Mouse (Mus musculus) urinary bladder, postnatal 14 days (tissue): ENCODE data around the gene Haghl.
"Not testable (repeated sequence)": the region's sequence is repeated elsewhere in the genome, so short reads cannot be mapped to it uniquely, and the experiment has no call there.

Source experiments
- DNase-seq: peaks from one replicate; pipeline ENCODE4 v3.0.0; 2021; ENCODE audit warnings: low spot score

Gene Haghl

DNA sequence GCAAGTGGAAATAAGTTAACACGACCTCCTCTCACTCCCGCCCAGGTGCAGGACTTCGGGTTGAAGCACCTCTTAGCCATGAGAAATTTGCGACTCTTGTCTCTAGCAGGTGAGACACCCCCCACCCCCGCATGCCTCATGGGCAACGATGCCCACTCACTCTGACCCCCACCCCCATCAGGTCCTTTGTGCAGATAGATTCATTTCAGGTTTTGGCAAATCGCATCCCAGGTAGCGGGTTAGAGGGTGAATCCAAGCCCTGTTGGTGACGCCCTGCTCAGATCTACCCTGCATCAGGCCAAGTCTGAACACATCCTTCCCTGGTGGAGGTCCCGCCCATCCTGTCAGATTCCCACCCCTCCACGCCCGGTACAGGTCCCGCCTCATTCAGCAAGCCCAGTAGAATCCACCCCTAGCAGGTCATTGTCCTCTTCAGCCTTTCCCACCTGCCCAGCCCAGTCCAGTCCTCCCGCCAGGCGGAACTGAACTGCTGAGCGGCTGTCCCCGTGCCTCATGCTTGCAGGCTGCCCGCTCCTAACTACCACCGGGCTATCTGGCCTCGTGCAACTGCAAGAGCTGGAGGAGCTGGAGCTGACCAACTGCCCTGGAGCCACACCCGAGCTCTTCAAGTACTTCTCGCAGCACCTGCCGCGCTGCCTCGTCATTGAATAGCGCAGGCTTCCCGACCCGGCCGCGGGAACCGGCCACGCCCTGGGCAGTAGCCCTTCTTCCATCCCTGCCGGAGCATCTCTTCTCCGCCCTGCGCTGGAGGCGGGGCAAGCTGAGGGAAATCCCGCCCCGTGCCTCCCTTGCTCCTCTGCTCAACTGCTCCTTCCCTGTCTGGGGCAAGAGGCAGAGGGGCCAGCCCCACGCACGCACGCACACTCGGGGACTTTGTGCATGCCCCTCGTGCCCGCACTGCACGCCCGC lies 33.6 kb upstream of the Haghl start:
- DNase-seq, result no peak

DNA sequence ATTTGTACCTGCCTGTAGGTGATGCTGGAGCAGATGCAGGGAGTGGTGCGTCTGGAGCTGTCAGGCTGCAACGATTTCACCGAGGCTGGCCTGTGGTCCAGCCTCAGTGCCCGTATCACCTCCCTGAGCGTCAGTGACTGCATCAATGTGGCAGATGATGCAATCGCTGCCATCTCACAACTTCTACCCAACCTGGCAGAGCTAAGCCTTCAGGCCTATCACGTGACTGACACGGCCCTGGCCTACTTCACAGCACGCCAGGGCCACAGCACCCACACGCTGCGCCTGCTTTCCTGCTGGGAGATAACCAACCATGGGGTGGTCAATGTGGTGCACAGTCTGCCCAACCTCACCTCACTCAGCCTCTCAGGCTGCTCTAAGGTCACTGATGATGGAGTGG lies 32.2 kb upstream of the Haghl start:
- DNase-seq, result no peak

DNA sequence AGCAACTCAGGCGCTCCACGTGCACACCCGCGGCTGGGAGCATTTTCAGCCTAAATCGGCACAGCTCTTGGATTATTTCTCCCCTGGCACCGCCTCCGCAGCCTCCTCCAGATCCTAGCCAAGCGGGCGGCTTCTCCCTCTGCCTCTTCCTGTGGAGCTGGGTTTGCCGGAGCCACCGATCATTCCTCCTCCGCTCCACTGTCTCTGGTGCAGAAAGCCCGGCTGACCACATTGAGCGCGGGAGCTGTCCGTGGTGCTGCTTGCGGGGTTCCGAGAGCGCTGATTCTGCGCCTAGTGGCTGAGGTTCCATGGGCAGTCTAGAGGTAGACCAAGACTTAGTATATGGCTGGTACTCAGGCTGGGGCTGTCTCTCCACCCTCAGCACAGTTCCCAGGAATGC lies 28.0 kb upstream of the Haghl start:
- DNase-seq, result peak; percentile 87

- no peak for DNase-seq
These were observed 25.4 kb upstream of the Haghl start for GRCm38 (mm10) chr17:25810890-25811289.

GRCm38 (mm10) chr17:25809606-25810340 lies 24.3 kb upstream of the Haghl start:
- DNase-seq, result no peak

- peak; percentile 70 for DNase-seq
These were observed 23.5 kb upstream of the Haghl start, which contains the start of gene Fbxl16 for GRCm38 (mm10) chr17:25808789-25809605. Fbxl16 (plus strand) TSS chr17:25809085.

GRCm38 (mm10) chr17:25808028-25808427 lies 22.6 kb upstream of the Haghl start:
- no peak for DNase-seq

DNA sequence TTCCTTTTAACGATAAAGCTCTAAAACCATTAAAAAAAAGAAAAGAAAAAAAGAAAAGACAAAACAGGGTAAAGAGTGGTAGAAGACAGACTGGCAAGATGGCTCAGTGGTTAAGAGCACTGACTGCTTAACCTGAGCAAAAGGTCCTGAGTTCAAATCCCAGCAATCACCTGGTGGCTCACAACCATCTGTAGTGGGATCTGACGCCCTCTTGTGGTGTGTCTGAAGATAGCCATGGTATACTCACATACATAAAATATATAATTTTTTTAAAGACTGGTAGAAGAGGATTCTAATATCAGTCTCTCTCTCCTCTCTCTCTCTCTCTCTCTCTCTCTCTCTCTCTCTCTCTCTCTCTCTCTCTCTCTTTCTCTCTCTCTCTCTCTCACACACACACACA lies 22.0 kb upstream of the Haghl start:
- not testable (repeated sequence) for DNase-seq

GRCm38 (mm10) chr17:25806507-25806906 lies 21.0 kb upstream of the Haghl start:
- no peak for DNase-seq

DNA sequence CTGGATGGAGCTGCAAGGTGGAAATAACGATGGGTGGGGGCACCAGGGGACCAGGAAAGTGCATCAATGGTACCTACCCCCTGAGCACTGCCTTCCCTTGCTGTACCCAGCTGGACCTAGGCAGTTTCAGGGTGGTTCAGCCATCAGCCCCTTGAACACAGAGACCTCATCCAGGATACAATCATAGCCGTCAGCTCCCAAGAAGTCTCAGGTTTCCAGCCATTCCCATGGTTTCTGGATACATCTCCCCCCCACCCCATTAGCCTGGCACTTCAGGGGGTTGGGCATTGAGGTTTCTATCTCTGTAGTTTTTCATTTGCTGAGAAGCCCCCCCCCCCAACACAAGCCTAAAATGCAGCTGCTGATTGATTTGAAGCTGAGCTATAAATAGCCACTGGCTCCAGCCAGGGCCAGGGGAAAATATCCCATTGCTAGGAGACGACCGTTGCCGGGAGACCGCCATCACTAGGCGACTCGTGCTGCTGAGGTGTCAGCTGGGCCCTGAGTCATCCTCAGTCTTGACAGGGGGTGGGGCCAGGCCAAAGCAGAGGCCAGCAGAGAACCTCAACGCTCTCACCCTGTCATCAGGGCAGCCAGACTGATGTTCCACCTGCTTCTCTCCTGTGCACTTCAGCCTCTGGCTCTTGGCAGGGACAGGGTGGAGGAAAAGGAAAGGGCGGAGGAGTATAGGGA lies 17.5 kb upstream of the Haghl start:
- no peak for DNase-seq

DNA sequence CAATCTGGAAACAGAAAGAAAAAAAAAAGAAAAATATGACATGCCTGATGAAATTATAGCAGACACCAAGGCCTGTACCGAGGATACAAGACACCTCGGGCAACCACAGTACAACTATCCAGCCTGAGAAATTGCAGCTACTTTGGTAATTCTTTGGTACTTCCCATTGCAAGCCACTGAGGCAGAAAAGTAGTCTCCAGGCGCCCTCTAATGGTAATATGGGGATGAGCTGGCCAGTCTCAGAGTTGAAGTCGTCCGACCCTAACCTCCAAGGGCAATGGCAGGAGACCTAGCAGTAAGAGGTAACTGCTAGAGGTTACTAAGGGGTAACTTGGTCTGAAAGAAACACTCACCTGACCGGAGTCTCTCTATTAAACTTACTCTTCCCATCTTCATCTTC lies 15.6 kb upstream of the Haghl start:
- DNase-seq, result peak; percentile 62

DNA sequence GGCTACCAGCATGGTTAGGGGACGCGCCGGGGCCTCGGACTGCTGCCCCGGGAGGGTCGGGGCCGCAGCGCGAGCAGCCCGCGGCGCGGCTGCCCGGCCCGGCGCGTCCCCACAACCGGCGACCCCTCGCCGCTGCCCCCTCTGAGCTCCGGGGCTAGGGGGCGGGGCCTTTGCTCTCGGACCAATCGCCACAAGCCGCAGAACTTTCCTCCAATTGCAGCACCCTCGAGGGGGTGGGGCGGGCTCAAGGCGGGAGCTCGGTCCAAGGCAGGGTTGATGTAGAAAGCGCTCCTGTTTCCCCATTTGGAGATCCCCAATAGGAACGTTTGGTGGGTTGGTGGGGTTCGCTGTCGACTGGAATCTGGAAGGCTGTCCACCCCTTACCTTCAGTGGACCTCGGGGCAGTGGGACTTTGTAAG lies 11.5 kb upstream of the Haghl start, which contains the start of gene Metrn:
TSS of gene Metrn (minus strand) at position 186 of the 419 bp plus-strand sequence.
- DNase-seq, result peak; percentile 85

GRCm38 (mm10) chr17:25796211-25796771 lies 10.8 kb upstream of the Haghl start:
- no peak for DNase-seq

GRCm38 (mm10) chr17:25795609-25796092 lies 10.2 kb upstream of the Haghl start, which contains the start of gene AC134908.4:
AC134908.4 (minus strand) TSS chr17:25795659.
- DNase-seq, result no peak

GRCm38 (mm10) chr17:25794998-25795397 lies 9.5 kb upstream of the Haghl start:
- no peak for DNase-seq

DNA sequence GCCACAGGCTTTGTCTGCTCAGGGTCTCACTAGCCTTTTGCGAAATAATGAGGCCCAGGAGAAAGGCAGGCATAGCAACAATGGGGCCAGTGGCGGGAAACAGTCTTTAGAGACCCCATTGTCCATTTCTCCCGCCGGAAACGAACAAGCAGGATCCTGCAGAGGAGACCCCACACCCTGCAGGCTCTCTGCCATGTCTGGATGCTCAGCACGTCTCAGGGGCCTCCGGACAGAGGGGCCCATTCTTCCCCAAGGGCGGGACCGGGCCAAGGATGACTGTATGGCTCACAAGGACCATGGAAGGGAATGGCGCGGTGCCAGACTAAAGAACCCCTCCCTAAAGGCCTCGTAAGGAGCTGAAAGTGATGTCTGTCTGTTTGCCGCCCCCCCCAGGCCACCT lies 8.7 kb upstream of the Haghl start:
- DNase-seq, result no peak

DNA sequence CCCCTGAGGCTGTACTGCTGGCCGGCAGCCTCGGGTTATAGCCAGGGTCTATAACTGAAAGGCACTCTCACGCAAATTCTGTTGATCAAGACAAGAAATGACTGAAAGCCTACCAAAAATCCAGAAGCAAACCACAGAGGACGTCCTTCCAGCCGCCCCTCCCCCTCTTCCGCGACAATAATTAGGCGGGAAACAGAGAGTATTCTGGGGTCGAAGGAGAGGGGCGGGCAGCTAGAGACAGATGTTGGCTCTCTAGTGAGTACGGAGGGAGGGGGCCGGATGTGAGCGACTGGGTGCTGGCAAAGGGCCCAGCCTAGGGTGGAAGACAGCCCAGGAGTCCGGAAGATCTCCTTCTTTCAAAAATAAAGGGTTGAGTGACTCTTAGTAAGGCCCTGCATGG lies 7.1 kb upstream of the Haghl start, which contains the start of gene Fam173a:
TSS of gene Fam173a (minus strand) at position 287 of the 400 bp plus-strand sequence.
- DNase-seq, result peak; percentile 73

DNA sequence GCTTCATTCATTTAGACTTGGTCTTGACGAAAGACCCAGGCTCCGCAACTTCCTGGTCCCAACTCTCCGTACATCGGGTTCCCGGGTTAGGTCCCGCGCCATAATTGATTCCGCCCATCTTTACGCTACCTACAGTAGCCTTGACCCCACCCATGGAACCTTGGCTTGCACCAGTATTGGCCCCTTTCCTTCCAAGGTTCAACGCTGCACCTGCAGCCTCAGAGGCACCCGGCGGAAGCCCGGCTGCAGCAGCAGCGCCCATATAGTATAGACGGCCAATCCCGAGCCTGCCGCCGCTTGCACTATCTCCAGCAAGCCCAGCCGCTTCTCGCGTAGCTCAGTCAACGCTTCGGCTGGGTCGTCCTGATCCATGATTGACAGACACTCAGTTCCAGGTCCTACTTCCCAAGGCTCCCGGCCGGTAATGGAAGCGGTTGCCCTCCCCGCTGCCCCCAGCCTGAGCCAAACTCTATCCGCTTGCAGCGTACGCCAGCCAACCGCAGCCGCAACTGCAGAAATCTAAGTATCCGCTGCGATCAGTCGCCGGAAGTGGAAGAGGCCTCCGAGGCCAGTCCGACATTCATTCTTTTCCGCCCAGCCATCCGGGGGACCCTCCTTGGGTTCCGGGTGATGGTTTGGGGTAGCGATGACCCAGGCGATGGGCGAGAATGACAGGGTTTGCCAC lies 6.5 kb upstream of the Haghl start:
- peak; percentile 83 for DNase-seq

GRCm38 (mm10) chr17:25791320-25791842 lies 5.9 kb upstream of the Haghl start:
- no peak for DNase-seq
